Mouse (Mus musculus) heart, adult 18-20 months (tissue): ENCODE data around the gene Zer1. TPM values are rescaled to one million over a fixed set of nuclear protein-coding genes. Genes with fewer than 3 reads are reported as not detected.

Experiments
- DNase-seq, 2 experiments: peaks; one replicate each; pipeline ENCODE4 v3.0.0; 2021 to 2022; ENCODE audit warnings: mixed read lengths in 1 of 2
- total RNA-seq, 2 experiments: library from RNA; stranded (reverse); gene quantifications; 2 replicates each; pipeline ENCODE4 v1.2.3; 2021

The Zer1 gene
- total RNA-seq, 2 experiments from 2014 or later: 21.8 to 23.5 TPM

GRCm38 (mm10) chr2:30051992-30052761 is 72.2 kb downstream of the Zer1 start:
- DNase-seq: no peak

GRCm38 (mm10) chr2:30049831-30050230 is 74.6 kb downstream of the Zer1 start:
- no peak for DNase-seq

- peak; percentile 97 to 99 for DNase-seq
These were observed 75.5 kb downstream of the Zer1 start, which contains the start of gene Wdr34 for GRCm38 (mm10) chr2:30048699-30049388. TSS of gene Wdr34 (minus strand) at chr2:30048881.

- DNase-seq: no peak
These were observed 76.3 kb downstream of the Zer1 start for GRCm38 (mm10) chr2:30048101-30048501.

Other genes starting within 250 kb of the Zer1 start
- 10 to 100 TPM; 15.0 to 21.8 TPM for gene Odf2, start 235.4 kb downstream of the Zer1 start, total RNA-seq
- gene Gle1, start 189.2 kb downstream of the Zer1 start, total RNA-seq: 10 to 100 TPM; 22.7 to 24.7 TPM
- 100 to 1,000 TPM; 157 to 176 TPM for gene Sptan1, start 159.0 kb downstream of the Zer1 start, total RNA-seq
- gene Wdr34, start 75.7 kb downstream of the Zer1 start, total RNA-seq: 1 to 10 TPM; 6.3 to 6.8 TPM
- gene Set, start 67.2 kb downstream of the Zer1 start, total RNA-seq: 10 to 100 TPM; 94.9 to 98.5 TPM
- gene Pkn3, start 46.9 kb downstream of the Zer1 start, total RNA-seq: 1 to 10 TPM; 7.8 to 9.3 TPM
- 1 to 10 TPM; 2.8 to 3.9 TPM for gene Zdhhc12, start 30.9 kb downstream of the Zer1 start, total RNA-seq
- gene Tbc1d13, start 9.2 kb upstream of the Zer1 start, total RNA-seq: 10 to 100 TPM; 17.4 to 18.6 TPM
- gene Endog, start 46.9 kb upstream of the Zer1 start, total RNA-seq: 10 to 100 TPM; 89.0 to 98.3 TPM
- 1 to 10 TPM; 4.8 to 6.4 TPM for gene Spout1, start 53.9 kb upstream of the Zer1 start, total RNA-seq
- 10 to 100 TPM; 36.0 to 36.5 TPM for gene Kyat1, start 81.3 kb upstream of the Zer1 start, total RNA-seq
- gene Lrrc8a, start 113.1 kb upstream of the Zer1 start, total RNA-seq: 10 to 100 TPM; 77.9 to 86.5 TPM
- 1 to 10 TPM; 3.4 to 3.6 TPM for gene Gm28035, start 116.0 kb upstream of the Zer1 start, total RNA-seq
- gene Phyhd1, start 141.6 kb upstream of the Zer1 start, total RNA-seq: 100 to 1,000 TPM; 109 to 110 TPM
- not detected for gene Gm28038, start 156.5 kb upstream of the Zer1 start, total RNA-seq
- 10 to 100 TPM; 23.4 to 25.5 TPM for gene Dolk, start 161.7 kb upstream of the Zer1 start, total RNA-seq
- gene Nup188, start 161.8 kb upstream of the Zer1 start, total RNA-seq: 10 to 100 TPM; 19.5 to 20.7 TPM
- 10 to 100 TPM; 34.6 to 42.9 TPM for gene Sh3glb2, start 234.8 kb upstream of the Zer1 start, total RNA-seq
- gene Miga2, start 239.6 kb upstream of the Zer1 start, total RNA-seq: 10 to 100 TPM; 83.0 to 85.6 TPM